Mouse (Mus musculus): ENCODE measurements around the gene Hdgfl2. TPM values are rescaled to one million over a fixed set of nuclear protein-coding genes. Genes with fewer than 3 reads are reported as not detected.

Gene Hdgfl2
- total RNA-seq, 2 experiments from 2014 or later, result 23.8 to 26.3 TPM

DNA sequence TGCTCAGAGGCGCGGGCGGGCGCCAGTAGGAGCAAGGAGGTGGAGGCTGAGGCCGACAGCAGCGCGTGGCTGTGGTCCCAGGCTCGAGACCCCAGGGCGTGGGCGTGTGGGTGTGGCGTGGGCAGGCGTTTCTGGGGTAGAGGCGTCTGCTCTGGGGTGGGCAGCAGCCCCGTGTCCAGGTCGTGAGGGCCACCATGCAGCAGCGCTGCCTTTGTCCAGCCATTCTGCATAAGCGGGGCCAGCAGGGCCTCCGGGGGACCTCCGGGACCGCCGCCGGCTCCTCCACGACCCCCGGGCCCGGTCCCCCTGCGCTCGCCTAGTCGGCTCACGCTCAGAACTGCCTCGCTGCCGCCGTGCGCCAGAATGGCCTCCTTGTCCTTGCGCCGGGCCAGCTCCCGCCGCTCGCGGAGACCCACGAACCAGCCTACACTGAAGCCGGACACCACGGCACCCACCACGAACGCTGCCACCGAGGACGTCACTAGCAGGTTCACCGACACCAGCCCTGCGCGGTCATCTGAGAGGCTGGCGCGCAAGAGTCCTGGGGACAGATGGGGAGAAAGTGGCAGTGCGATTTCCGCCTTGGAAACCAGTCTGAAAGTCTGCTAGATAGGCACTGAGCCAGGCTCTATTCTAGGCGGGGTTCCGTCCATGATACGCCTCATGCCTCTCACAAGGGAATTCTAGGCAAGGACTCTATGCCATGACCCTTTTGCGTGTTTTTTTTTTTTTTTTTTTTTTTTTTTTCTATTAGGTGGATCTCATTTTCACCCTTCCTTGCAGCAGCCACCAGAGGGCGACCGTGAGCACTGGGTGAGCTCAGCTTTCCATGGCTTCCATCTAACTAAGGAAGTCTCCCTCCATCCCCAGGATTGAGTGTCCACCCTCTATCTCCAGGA lies 45.2 kb downstream of the Hdgfl2 start:
- peak; percentile 73 for DNase-seq
- peak; percentile 81 for TF ChIP-seq CTCF (IDR thresholded peaks at IDR 0.05)
- Histone ChIP-seq H3K4me3 (peak overlapping the region; percentile 60), H3K27ac (peak overlapping the region; percentile 56)
- intact Hi-C loops (cut with DNase I), result no loop called here

DNA sequence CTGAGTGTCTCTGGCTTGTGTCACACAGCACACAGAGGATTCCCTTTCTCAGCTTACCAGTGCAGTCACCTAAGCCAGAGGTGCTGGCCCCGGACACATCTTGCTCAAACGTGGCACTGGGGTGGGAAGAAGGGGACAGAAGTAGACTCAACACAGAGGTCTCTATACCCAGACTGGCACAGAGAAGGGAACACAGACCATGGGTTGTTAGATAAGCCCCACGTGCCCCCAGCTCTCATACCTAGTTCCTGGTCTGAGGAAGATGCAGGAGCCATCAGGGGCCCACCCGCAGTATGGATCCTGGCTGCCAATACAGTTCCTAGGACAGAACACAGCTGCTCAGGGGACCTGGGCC lies 45.8 kb downstream of the Hdgfl2 start:
- Histone ChIP-seq H3K27ac (no peak overlapping the region), H3K4me3 (no peak overlapping the region)
- no peak for DNase-seq
- intact Hi-C loops (cut with DNase I), result no loop called here
- no peak for TF ChIP-seq CTCF (IDR thresholded peaks at IDR 0.05)

DNA sequence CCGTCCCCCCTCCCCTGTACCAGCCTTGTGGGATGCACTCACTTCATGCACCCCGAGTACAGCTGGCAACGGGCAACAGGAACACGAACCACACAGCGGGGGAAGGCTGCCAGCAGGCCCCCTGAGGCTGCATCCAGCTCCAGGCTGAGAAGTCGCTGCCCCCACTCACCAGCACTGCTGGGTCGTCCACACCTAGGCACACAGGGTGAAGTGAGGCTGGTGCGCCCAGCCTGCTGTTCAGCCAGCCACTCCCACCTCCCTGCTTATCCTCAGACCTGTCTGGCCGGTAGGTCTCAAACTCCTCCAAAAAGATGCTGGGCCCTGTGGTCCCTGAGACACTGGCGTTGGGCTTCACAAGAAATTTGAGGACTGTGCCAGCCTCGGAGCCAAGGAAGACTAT lies 46.7 kb downstream of the Hdgfl2 start:
- DNase-seq, result no peak
- Histone ChIP-seq H3K27ac (no peak overlapping the region), H3K4me3 (no peak overlapping the region)
- intact Hi-C loops (cut with DNase I), result no loop called here
- no peak for TF ChIP-seq CTCF (IDR thresholded peaks at IDR 0.05)

DNA sequence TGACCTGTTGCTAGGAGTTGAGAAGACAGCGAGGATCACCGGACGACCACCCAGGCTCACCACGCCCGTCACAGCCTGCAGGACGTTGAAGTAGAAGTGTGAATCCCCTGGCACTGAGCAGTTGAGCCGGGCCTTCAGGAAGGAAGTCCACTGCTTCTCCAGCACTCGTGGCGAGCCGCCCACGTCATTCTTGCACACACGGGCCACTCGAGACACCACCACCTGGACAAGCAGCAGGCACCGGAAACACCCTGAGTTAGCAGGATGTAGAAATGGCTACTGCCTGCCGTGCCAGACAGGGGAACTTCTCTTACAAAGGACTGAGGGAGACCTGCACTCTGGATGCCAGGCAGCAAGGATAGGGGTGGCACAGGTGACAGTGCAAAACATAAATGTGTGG lies 48.8 kb downstream of the Hdgfl2 start:
- Histone ChIP-seq H3K4me3 (no peak overlapping the region), H3K27ac (no peak overlapping the region)
- intact Hi-C loops (cut with DNase I), result no loop called here
- no peak for TF ChIP-seq CTCF (IDR thresholded peaks at IDR 0.05)
- DNase-seq, result no peak

DNA sequence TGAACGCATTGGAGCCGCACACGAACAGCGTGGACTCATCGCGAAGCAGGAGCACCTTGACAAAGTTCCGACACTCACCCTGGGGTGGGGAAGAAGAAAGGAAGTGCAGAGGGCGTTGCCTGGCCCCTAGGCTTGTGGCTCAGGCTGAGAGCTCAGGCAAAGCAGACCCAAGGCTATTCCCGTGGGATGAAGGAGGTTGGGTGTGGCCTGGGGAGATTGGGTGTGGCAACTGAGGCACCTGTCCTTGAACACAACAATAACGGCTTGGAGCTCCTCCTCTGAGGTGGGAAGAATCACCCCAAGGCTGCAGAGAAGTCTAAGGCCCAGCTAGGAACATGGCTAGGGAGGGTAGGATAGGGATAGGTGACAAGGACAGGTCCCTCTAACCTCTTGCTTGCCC lies 51.7 kb downstream of the Hdgfl2 start:
- no peak overlapping the region for H3K4me3 ChIP-seq
- no peak for DNase-seq
- intact Hi-C loops (cut with DNase I), result loop anchor here (10.0 kb wide), 1 partner anchor 204 kb away; no protein-coding TSS in a partner anchor
- no peak for TF ChIP-seq CTCF (IDR thresholded peaks at IDR 0.05)
- H3K27ac ChIP-seq, result no peak overlapping the region

DNA sequence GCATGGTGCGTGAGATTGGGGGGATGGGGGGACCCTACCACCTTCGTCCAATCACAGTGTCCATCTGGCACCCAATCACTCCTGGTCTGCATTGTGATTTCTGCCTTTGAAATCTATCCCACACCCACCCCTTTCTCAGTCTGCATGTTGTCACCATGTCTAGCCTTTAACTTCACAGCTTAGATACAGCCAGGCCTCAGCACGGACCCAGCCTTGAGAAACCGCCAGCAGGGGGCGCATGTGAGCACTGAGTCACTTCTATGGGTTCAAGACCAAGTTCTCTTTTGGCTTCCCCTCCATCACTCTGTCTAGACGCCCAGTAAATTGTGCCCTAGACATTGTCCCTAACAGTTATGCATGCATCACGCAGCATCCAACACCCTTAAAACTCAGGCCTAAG lies 52.4 kb downstream of the Hdgfl2 start:
- H3K4me3 ChIP-seq, result no peak overlapping the region; the same call in none of the 2 replicates
- TF ChIP-seq CTCF (IDR thresholded peaks at IDR 0.05), result peak; percentile 90
- H3K27ac ChIP-seq, result no peak overlapping the region
- intact Hi-C loops (cut with DNase I), result loop anchor here (2.0 to 10.0 kb wide), 2 partner anchors 123 to 203 kb away; no protein-coding TSS in a partner anchor
- peak; percentile 77 for DNase-seq

DNA sequence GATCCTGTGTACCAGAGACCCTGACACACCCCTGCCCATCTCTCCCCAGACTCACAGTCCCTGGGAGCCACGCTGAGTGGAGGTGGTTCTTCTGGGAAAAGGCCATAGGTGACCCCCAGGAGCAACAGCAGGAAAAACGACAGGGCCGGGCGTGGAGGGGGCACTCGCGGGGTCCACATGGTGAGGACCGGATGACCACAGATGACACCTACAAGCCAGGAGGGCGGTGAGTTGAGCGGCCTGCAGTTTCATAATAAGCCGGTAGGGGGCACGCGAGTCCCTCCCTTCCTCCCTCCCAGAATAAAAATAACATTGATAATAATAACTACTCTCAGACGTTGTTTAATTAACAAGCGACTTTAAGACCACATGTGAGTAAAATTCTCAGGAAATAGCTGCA lies 53.2 kb downstream of the Hdgfl2 start:
- DNase-seq, result peak; percentile 78
- intact Hi-C loops (cut with DNase I), result loop anchor here (2.0 to 10.0 kb wide), 2 partner anchors 122 to 202 kb away; no protein-coding TSS in a partner anchor
- H3K4me3 ChIP-seq, result peak overlapping the region; percentile 70
- H3K27ac ChIP-seq, result peak overlapping the region; percentile 87; the same call in 1 of the 2 replicates
- no peak; the same call in 1 of the 2 replicates for TF ChIP-seq CTCF (IDR thresholded peaks at IDR 0.05)

DNA sequence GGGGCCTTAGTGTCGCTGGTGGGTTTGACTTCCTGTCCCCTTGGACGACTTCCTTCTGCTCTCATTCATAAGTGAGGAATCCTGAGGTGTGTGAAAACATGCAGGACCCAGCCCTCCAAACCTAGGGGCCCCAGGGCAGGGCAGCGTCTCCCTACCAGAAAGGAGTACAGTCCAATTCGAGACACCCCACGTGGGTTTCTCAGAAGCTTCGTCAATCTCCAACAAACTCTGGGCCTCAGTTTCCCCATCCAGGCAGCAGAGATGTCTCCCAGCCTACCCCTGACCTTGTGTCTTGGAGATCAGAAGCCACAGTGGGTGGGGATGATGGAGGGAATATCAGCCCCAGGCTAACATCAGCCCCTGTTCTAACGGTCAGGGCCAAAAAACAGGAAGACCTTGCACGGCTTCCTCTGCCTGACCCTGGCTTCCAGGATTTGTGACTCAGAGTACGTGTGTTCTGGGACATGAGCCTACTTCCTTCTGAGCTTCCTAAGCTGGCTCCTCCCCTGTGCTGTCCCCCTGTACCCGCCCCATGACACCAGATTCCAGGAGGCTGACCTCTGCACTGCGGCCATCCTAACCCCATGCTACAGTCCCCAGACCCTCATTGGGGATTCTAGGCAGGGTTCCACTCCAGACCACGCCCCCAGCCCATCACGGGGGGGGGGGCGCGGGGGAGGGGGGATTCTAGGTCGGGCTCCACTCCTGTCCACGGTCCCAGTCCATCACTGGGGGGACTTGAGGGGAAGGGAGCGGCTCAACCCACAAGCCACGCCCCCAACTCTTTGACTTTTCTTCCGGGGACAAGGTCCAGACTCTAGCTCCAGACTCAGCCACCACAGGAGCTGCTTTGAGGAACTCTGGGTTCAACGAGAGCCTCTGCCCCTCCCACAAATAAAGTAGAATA lies 54.3 kb downstream of the Hdgfl2 start:
- Histone ChIP-seq H3K4me3 (peak overlapping the region; percentile 70), H3K27ac (peak overlapping the region; percentile 87)
- peak; percentile 80 for DNase-seq
- TF ChIP-seq CTCF (IDR thresholded peaks at IDR 0.05), result no peak
- intact Hi-C loops (cut with DNase I), result loop anchor here (1.0 to 10.0 kb wide), 3 partner anchors 26 to 201 kb away; no protein-coding TSS in a partner anchor

DNA sequence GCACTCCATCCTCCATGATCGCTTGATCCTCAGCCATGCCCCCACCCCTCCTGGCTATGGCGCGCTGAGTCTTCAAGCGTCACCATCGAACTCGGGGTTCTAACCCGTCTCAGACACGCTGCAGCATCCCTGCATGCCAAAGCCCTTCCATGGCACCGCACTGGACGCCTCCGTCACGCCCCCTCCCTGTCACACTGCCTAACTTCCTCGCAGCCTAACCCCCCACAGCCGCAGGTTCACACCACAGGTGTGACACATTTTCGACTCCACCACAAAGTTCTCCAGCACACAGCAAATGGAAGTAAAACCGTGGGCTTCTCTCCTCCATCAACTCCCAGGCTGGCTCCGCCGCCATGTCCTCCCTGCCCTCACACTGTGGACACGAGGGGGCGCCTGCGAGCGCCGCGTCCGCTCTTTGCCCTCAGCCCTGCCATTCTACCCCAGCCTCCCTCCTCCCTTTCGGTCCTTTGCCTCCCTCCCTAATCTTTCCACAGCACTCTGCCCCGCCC lies 55.1 kb downstream of the Hdgfl2 start:
- peak overlapping the region; percentile 70 for H3K4me3 ChIP-seq
- intact Hi-C loops (cut with DNase I), result loop anchor here (1.0 to 10.0 kb wide), 2 partner anchors 25 to 200 kb away; no protein-coding TSS in a partner anchor
- peak overlapping the region; percentile 87 for H3K27ac ChIP-seq
- DNase-seq, result peak; percentile 84
- TF ChIP-seq CTCF (IDR thresholded peaks at IDR 0.05), result peak; percentile 95

DNA sequence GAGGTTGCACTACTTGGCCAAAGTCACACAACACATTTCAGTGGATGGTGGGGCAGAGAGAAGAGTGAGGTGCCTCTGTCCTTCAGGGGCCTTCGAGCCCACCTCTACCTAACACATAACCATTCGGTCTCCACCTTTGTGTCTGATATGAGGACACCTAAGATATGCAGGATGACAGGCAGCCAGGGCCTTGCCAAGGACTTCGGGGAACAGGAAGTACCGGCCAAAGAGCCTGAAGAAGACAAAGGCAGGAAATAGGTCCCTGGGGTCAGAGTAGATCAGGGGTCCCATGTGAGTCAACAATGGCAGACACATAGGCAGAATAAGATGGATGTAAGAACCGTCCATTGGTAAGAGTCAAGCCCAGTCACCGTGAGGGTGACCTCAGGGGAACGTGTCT lies 57.1 kb downstream of the Hdgfl2 start:
- no peak for TF ChIP-seq CTCF (IDR thresholded peaks at IDR 0.05)
- Histone ChIP-seq H3K4me3 (no peak overlapping the region), H3K27ac (peak overlapping the region; percentile 87)
- intact Hi-C loops (cut with DNase I), result loop anchor here (10.0 kb wide), 1 partner anchor 198 kb away; no protein-coding TSS in a partner anchor
- no peak for DNase-seq

DNA sequence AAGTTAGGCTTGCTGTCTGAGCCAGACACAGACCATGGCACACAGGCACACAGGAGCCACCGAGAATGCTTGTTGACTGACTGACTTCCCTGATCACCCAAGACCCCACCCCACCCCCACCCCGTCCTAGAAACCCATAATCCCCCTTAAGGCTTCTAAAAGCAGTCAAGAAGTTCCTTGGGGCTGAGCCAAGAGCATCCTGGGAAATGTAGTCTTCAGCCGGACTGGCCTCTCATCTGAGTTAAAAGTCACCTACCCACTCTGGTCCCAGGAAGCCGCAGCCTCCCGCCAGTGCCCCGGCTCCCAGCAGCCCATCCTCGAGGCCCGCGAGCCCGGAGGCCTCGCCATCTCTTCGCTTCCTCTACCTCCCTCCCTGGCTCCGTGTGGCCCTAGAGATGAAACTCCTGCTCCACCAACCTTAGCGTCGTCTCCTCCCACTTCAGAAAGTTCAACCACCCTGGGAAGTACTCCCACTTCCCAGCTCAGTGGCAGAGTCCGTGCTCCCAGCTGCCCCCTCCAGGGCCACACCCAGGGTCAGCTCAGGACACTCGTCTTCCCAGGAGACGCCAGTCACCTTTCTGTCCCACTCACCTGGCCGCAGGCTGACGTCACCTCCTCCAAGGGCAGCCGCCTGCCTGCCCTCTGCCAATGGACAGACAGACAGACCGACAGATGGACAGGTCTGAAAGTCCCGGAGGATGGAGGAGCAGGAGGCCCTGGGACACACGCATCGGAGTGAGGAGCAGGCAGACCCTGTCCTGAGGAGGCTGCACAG lies 58.6 kb downstream of the Hdgfl2 start:
- intact Hi-C loops (cut with DNase I), result loop anchor here (10.0 kb wide), 1 partner anchor 197 kb away; no protein-coding TSS in a partner anchor
- Histone ChIP-seq H3K4me3 (peak overlapping the region; percentile 37; the same call in 1 of the 2 replicates), H3K27ac (peak overlapping the region; percentile 53)
- TF ChIP-seq CTCF (IDR thresholded peaks at IDR 0.05), result no peak
- no peak for DNase-seq

Data from gastrocnemius, adult 2 months (tissue).